In the genomic region with DNA sequence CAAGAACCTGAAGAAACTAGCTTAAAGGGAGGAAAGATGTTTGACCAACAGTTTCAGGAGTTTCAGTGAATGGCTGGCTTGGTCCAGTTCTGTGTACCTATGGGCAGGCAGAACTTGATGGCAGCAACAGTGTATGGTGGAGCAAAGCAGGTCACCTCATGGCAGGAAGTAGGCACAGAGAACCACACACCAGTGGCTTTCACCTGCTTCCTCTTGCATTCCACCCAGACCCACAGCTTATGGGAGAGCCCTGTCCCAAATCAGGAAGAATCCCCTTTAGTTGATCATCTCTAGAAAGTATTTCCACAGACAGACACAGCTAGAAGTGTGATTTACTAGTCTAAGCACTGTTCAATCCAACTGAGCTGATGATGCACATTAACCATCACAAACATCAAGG, we compare ENCODE assay signal across 1 mouse cellular context. TPM values are rescaled to one million over a fixed set of nuclear protein-coding genes. Genes with fewer than 3 reads are reported as not detected.
"Had no signal": no experiment of that assay in that cellular context is flagged by ENCODE, and none has a peak within 500 bp of the region (broad histone marks: within the 10 kb centered on the region; RNA-seq: fewer than 3 reads in every experiment).

No protein-coding gene starts in this region.

RNA-seq across cellular contexts. Expression of gene Ptgdr, which starts 42.6 kb away (rescaled TPM):
- total RNA-seq: neutrophil, adult 5-6 weeks had no signal
